Comparison of ENCODE assay signal across 9 mouse cellular contexts in genomic region chr10:125798678-125799077, GRCm38 (mm10).
DNase-seq lines count a peak whose midpoint lies in the region; ATAC-seq and TF ChIP-seq lines count a peak whose summit lies in the region.
"Had no signal": no experiment of that assay in that cellular context is flagged by ENCODE, and none has a peak within 500 bp of the region (broad histone marks: within the 10 kb centered on the region; RNA-seq: fewer than 3 reads in every experiment).

No protein-coding gene starts in this region.

- TF ChIP-seq POLR2A in thymus, adult 2 months (IDR thresholded peaks at IDR 0.05; ENCODE audit: control insufficient read depth, extremely low read depth, insufficient read depth, low read length, poor library complexity), result no peak

- no peak for TF ChIP-seq CTCF in thymus, adult 2 months (IDR thresholded peaks at IDR 0.05; ENCODE audit: borderline replicate concordance, control insufficient read depth, extremely low read depth, insufficient read depth, low read length, poor library complexity)

- H3K27me3 ChIP-seq in heart, embryonic 15.5 days, result no peaks in the 10 kb centered on the region
- H3K27me3 ChIP-seq in embryonic facial prominence, embryonic 11.5 days (ENCODE audit: control insufficient read depth, insufficient read depth, low read length), result no peaks in the 10 kb centered on the region
- no peaks in the 10 kb centered on the region for H3K27me3 ChIP-seq in kidney, embryonic 15.5 days
- H3K27me3 ChIP-seq in thymus, adult 2 months (ENCODE audit: control insufficient read depth, insufficient read depth, low read length), result no peaks in the 10 kb centered on the region

- no peaks in the 10 kb centered on the region for H3K4me1 ChIP-seq in heart, embryonic 15.5 days (replicated peaks)
- H3K4me1 ChIP-seq in embryonic facial prominence, embryonic 11.5 days (ENCODE audit: control insufficient read depth, insufficient read depth, low read length), result no peaks in the 10 kb centered on the region
- H3K4me1 ChIP-seq in kidney, embryonic 15.5 days, result no peaks in the 10 kb centered on the region
- no peaks in the 10 kb centered on the region for H3K4me1 ChIP-seq in thymus, adult 2 months (replicated peaks; ENCODE audit: control insufficient read depth, insufficient read depth, low read length)

- H3K9me3 ChIP-seq in heart, embryonic 15.5 days (replicated peaks), result no peaks in the 10 kb centered on the region
- H3K9me3 ChIP-seq in embryonic facial prominence, embryonic 11.5 days (replicated peaks; ENCODE audit: control insufficient read depth, low read length), result no peaks in the 10 kb centered on the region
- no peaks in the 10 kb centered on the region for H3K9me3 ChIP-seq in kidney, embryonic 15.5 days (replicated peaks)

- no peak overlapping the region for H3K9ac ChIP-seq in heart, embryonic 15.5 days
- 0 out of 2 replicates have a peak overlapping the region, but pooled peaks have one; percentile 18 for H3K9ac ChIP-seq in embryonic facial prominence, embryonic 11.5 days (replicated peaks; ENCODE audit: low read length)
- no peak overlapping the region for H3K9ac ChIP-seq in kidney, embryonic 15.5 days

- no peak for ATAC-seq in heart, embryonic 15.5 days (replicated peaks; ENCODE audit: insufficient number of reproducible peaks, insufficient read depth, low FRiP score, low read depth)
- ATAC-seq in embryonic facial prominence, embryonic 11.5 days (replicated peaks; ENCODE audit: insufficient number of reproducible peaks, low FRiP score, low TSS enrichment, low read depth), result no peak
- peak; percentile 80; the same call in 1 of the 2 replicates for ATAC-seq in kidney, embryonic 15.5 days (replicated peaks; ENCODE audit: low FRiP score)

- H3K4me2 ChIP-seq in heart, embryonic 15.5 days, result peak overlapping the region; percentile 34
- H3K4me2 ChIP-seq in embryonic facial prominence, embryonic 11.5 days (ENCODE audit: low read depth, low read length), result no peak overlapping the region; the same call in 1 of the 2 replicates
- H3K4me2 ChIP-seq in kidney, embryonic 15.5 days, result peak overlapping the region; percentile 20

- WGBS in heart, embryonic 15.5 days, result 22% methylated on average over 13 of the region's 13 CpGs
- WGBS in embryonic facial prominence, embryonic 11.5 days, result 16% methylated on average over 13 of the region's 13 CpGs
- WGBS in kidney, embryonic 15.5 days, result 15% methylated on average over 13 of the region's 13 CpGs
- 33% methylated on average over 13 of the region's 13 CpGs for WGBS in thymus, adult 2 months

- no peaks in the 10 kb centered on the region for H3K36me3 ChIP-seq in heart, embryonic 15.5 days
- H3K36me3 ChIP-seq in embryonic facial prominence, embryonic 11.5 days (replicated peaks; ENCODE audit: control insufficient read depth, insufficient read depth, low read depth, low read length), result no peaks in the 10 kb centered on the region
- no peaks in the 10 kb centered on the region for H3K36me3 ChIP-seq in kidney, embryonic 15.5 days
- H3K36me3 ChIP-seq in thymus, adult 2 months (ENCODE audit: control insufficient read depth, insufficient read depth, low read length), result no peaks in the 10 kb centered on the region

- intact Hi-C loops in heart, postnatal 36 days (cut with DNase I), result no loop called here

- H3K4me3 ChIP-seq in heart, embryonic 15.5 days, result no peak overlapping the region
- H3K4me3 ChIP-seq in embryonic facial prominence, embryonic 11.5 days (ENCODE audit: low read depth, low read length), result no peak overlapping the region
- H3K4me3 ChIP-seq in kidney, embryonic 15.5 days (replicated peaks), result no peak overlapping the region
- H3K4me3 ChIP-seq in thymus, adult 2 months (ENCODE audit: control insufficient read depth, insufficient read depth, low read length), result no peak overlapping the region
- H3K4me3 ChIP-seq: gastrocnemius, adult 2 months had no signal

- no peak for DNase-seq in heart, postnatal 36 days
- DNase-seq in embryonic facial prominence, embryonic 11.5 days (ENCODE audit: low spot score), result peak; percentile 58
- peak; percentile 47 for DNase-seq in neural tube, embryonic 10.5 days (ENCODE audit: extremely low spot score, low spot score)
- no peak for DNase-seq in thymus, postnatal 14 days
- no peak for DNase-seq in layer of hippocampus, postnatal 14 days (ENCODE audit: low spot score in 2 of 2)
- DNase-seq in thymus, adult 2 months, result no peak
- DNase-seq: gastrocnemius, adult 2 months had no signal

- no peak overlapping the region for H3K27ac ChIP-seq in heart, embryonic 15.5 days
- no peak overlapping the region for H3K27ac ChIP-seq in embryonic facial prominence, embryonic 11.5 days (replicated peaks; ENCODE audit: low read depth, low read length)
- no peak overlapping the region for H3K27ac ChIP-seq in kidney, embryonic 15.5 days
- no peak overlapping the region for H3K27ac ChIP-seq in thymus, adult 2 months (ENCODE audit: control insufficient read depth, insufficient read depth, low read length)
- H3K27ac ChIP-seq: gastrocnemius, adult 2 months had no signal

Comparison
In these comparisons a context has a peak if more than half of its experiments do, and no peak if none do; other contexts are left out.
1. DNase-seq: peak in embryonic facial prominence, embryonic 11.5 days (single experiment) and neural tube, embryonic 10.5 days (single experiment); none in heart, postnatal 36 days (0 of 2), thymus, postnatal 14 days (single experiment), layer of hippocampus, postnatal 14 days (0 of 2) and thymus, adult 2 months (single experiment).